In genomic region chr9:37567892-37568604, GRCm38 (mm10) we compare ENCODE assay signal across 7 mouse cellular contexts. TPM values are rescaled to one million over a fixed set of nuclear protein-coding genes. Genes with fewer than 3 reads are reported as not detected.
DNase-seq lines count a peak whose midpoint lies in the region; ATAC-seq lines count a peak whose summit lies in the region.

No protein-coding gene starts in this region.

- H3K9ac ChIP-seq in heart, embryonic 14.5 days (ENCODE audit: low read length), result 0 out of 2 replicates have a peak overlapping the region, but pooled peaks have one; percentile 11

- H3K4me3 ChIP-seq in heart, embryonic 14.5 days (ENCODE audit: control insufficient read depth in 1 of 2, insufficient read depth in 1 of 2, low read depth in 1 of 2, low read length in 2 of 2), result peak overlapping the region in 1 of 2 experiments; percentile 9; a peak in 2 of 4 replicates

- no peaks in the 10 kb centered on the region for H3K27me3 ChIP-seq in heart, embryonic 14.5 days (ENCODE audit: control insufficient read depth, insufficient read depth, low read length)

- H3K9me3 ChIP-seq in heart, embryonic 14.5 days (ENCODE audit: control insufficient read depth, low read length), result no peaks in the 10 kb centered on the region

- H3K36me3 ChIP-seq in heart, embryonic 14.5 days (ENCODE audit: control insufficient read depth, insufficient read depth, low read length), result no peaks in the 10 kb centered on the region

- H3K4me1 ChIP-seq in heart, embryonic 14.5 days (ENCODE audit: control insufficient read depth in 2 of 2, insufficient read depth in 2 of 2, low read length in 2 of 2), result peaks cover 13 to 20% of the 10 kb centered on the region in 2 experiments

- H3K4me2 ChIP-seq in heart, embryonic 14.5 days (ENCODE audit: low read length), result peak overlapping the region; percentile 58

- WGBS in heart, embryonic 14.5 days, result 23% methylated on average over 15 of the region's 15 CpGs

- no peak for ATAC-seq in heart, embryonic 14.5 days (ENCODE audit: insufficient number of reproducible peaks, insufficient read depth, low FRiP score, low read depth)

- H3K27ac ChIP-seq in heart, embryonic 14.5 days (replicated peaks in 1 of 2; ENCODE audit: control insufficient read depth in 1 of 2, insufficient read depth in 1 of 2, low read depth in 2 of 2, low read length in 2 of 2), result no peak overlapping the region

- DNase-seq in 416B (ENCODE audit: low read depth), result peak; percentile 69
- DNase-seq in B cell, adult 2 months, result peak; percentile 27 to 38
- DNase-seq in kidney, postnatal 14 days, result peak; percentile 45
- DNase-seq in lung, postnatal 4 days, result peak; percentile 27 to 47
- DNase-seq in urinary bladder, adult 2 months (ENCODE audit: low spot score), result no peak
- DNase-seq in c-Kit-positive CD71-positive TER-119-positive erythroid progenitor cells, embryonic 14.5 days (ENCODE audit: low spot score), result no peak

RNA-seq across cellular contexts. Expression of gene Siae, which starts 12.6 kb away (rescaled TPM):
- polyA plus RNA-seq in heart, embryonic 14.5 days (2014; fragmentation: Nextera tagmentation; extraction: Ambion mirVana), result 12.0 and 12.7 TPM in 2 replicates
- 16.6 and 17.1 TPM in 2 replicates for polyA plus RNA-seq in urinary bladder, adult 2 months (2012; rRNA removed)

RNA-seq across cellular contexts. Expression of gene Nrgn, which starts 15.3 kb away (rescaled TPM):
- 3.5 and 3.8 TPM in 2 replicates for polyA plus RNA-seq in heart, embryonic 14.5 days (2014; fragmentation: Nextera tagmentation; extraction: Ambion mirVana)
- 1.8 and 1.9 TPM in 2 replicates for polyA plus RNA-seq in urinary bladder, adult 2 months (2012; rRNA removed)

RNA-seq across cellular contexts. Expression of gene Vsig2, which starts 29.0 kb away (rescaled TPM):
- polyA plus RNA-seq in heart, embryonic 14.5 days (2014; fragmentation: Nextera tagmentation; extraction: Ambion mirVana), result 0.74 and 1.6 TPM in 2 replicates
- 151 and 161 TPM in 2 replicates for polyA plus RNA-seq in urinary bladder, adult 2 months (2012; rRNA removed)

RNA-seq across cellular contexts. Expression of gene Esam, which starts 40.2 kb away (rescaled TPM):
- 78.2 and 81.9 TPM in 2 replicates for polyA plus RNA-seq in heart, embryonic 14.5 days (2014; fragmentation: Nextera tagmentation; extraction: Ambion mirVana)
- 56.0 and 57.2 TPM in 2 replicates for polyA plus RNA-seq in urinary bladder, adult 2 months (2012; rRNA removed)

RNA-seq across cellular contexts. Expression of gene Spa17, which starts 45.5 kb away (rescaled TPM):
- 6.6 and 7.3 TPM in 2 replicates for polyA plus RNA-seq in heart, embryonic 14.5 days (2014; fragmentation: Nextera tagmentation; extraction: Ambion mirVana)
- 2.2 and 3.8 TPM in 2 replicates for polyA plus RNA-seq in urinary bladder, adult 2 months (2012; rRNA removed)

Comparison
In these comparisons a context has a peak if more than half of its experiments do, and no peak if none do; other contexts are left out.
1. DNase-seq: peak in 416B (single experiment), B cell, adult 2 months (2 of 2), kidney, postnatal 14 days (single experiment) and lung, postnatal 4 days (2 of 2); none in urinary bladder, adult 2 months (single experiment) and c-Kit-positive CD71-positive TER-119-positive erythroid progenitor cells, embryonic 14.5 days (single experiment).
2. RNA of gene Vsig2, which starts 29.0 kb away (polyA plus RNA-seq): 151 to 161 TPM in urinary bladder, adult 2 months; 0.74 to 1.6 TPM in heart, embryonic 14.5 days; every median in the first group is over 10 times any median in the second.